Mouse (Mus musculus) MEL (cell line): ENCODE results near the gene Hpcal1.

Source experiments
- CTCF ChIP-seq, 3 experiments: IDR thresholded peaks in 2 of 3; conservative IDR thresholded peaks in 1 of 3; 2 replicates each; pipeline ENCODE4 v1.5.1; 2011 to 2012; ENCODE audit warnings: low read length in 3 of 3, low read depth in 2 of 3, mild to moderate bottlenecking in 2 of 3, improper control_type of control experiment in 1 of 3, inconsistent platforms in 1 of 3, mixed read lengths in 1 of 3, moderate library complexity in 1 of 3; ENCODE audit not compliant: control insufficient read depth in 1 of 3, insufficient read depth in 1 of 3, poor library complexity in 1 of 3, severe bottlenecking in 1 of 3
- GATA1 ChIP-seq: IDR thresholded peaks from 2 replicates; pipeline ENCODE4 v1.6.1; 2011; ENCODE audit warnings: low read depth, low read length, improper control_type of control experiment
- HCFC1 ChIP-seq: IDR thresholded peaks from 2 replicates; pipeline ENCODE4 v1.6.1; 2012; ENCODE audit warnings: low read depth, mild to moderate bottlenecking, inconsistent platforms, low read length, improper control_type of control experiment, moderate library complexity
- MAZ ChIP-seq: IDR thresholded peaks from 2 replicates; pipeline ENCODE4 v1.6.1; 2012; ENCODE audit warnings: low read depth, mild to moderate bottlenecking, inconsistent platforms, low read length, improper control_type of control experiment
- NELFE ChIP-seq: IDR thresholded peaks from 2 replicates; pipeline ENCODE4 v1.6.1; 2011; ENCODE audit warnings: low read depth, low read length, improper control_type of control experiment
- NRF1 ChIP-seq: IDR thresholded peaks from 2 replicates; pipeline ENCODE4 v1.6.1; 2014; ENCODE audit warnings: low read depth, mild to moderate bottlenecking, inconsistent platforms, low read length, improper control_type of control experiment, moderate library complexity; ENCODE audit not compliant: poor library complexity, insufficient read depth, severe bottlenecking
- USF1 ChIP-seq: IDR thresholded peaks from 2 replicates; pipeline ENCODE4 v1.6.1; 2014; ENCODE audit warnings: low read depth, mild to moderate bottlenecking, inconsistent platforms, low read length, improper control_type of control experiment, moderate library complexity

GRCm38 (mm10) chr12:17665906-17666326, 24.7 kb upstream of the Hpcal1 start:
- TF ChIP-seq CTCF (IDR thresholded peaks at IDR 0.05 in 2 of 3, conservative IDR thresholded peaks at IDR 0.05 in 1 of 3; ENCODE audit: control insufficient read depth in 1 of 3, insufficient read depth in 1 of 3, low read depth in 2 of 3, low read length in 3 of 3, poor library complexity in 1 of 3, severe bottlenecking in 1 of 3) (no peak), MAZ (no peak), NELFE (no peak), NRF1 (no peak), GATA1 (no peak), HCFC1 (no peak), USF1 (no peak)
